Mouse (Mus musculus): ENCODE results near the gene H2afz. TPM values are rescaled to one million over a fixed set of nuclear protein-coding genes. Genes with fewer than 3 reads are reported as not detected.

The H2afz gene
- polyA plus RNA-seq, 1 experiment, result 2,944 TPM

- no peak for TF ChIP-seq GATA1 (IDR thresholded peaks at IDR 0.05; ENCODE audit: low read length)
Observed at GRCm38 (mm10) chr3:137856061-137856460, 8.2 kb upstream of the H2afz start.

GRCm38 (mm10) chr3:137860394-137861170, 3.7 kb upstream of the H2afz start:
- peak; percentile 27 for TF ChIP-seq GATA1 (IDR thresholded peaks at IDR 0.05; ENCODE audit: low read length)

- TF ChIP-seq GATA1 (IDR thresholded peaks at IDR 0.05; ENCODE audit: low read length), result no peak
Observed at GRCm38 (mm10) chr3:137861436-137861835, 2.9 kb upstream of the H2afz start.

GRCm38 (mm10) chr3:137862600-137862999, 1.7 kb upstream of the H2afz start:
- TF ChIP-seq GATA1 (IDR thresholded peaks at IDR 0.05; ENCODE audit: low read length), result no peak

- no peak for TF ChIP-seq GATA1 (IDR thresholded peaks at IDR 0.05; ENCODE audit: low read length)
Observed at GRCm38 (mm10) chr3:137863330-137864123, 760 bp upstream of the H2afz start.

GRCm38 (mm10) chr3:137864988-137865982, 998 bp downstream of the H2afz start:
- TF ChIP-seq GATA1 (IDR thresholded peaks at IDR 0.05; ENCODE audit: low read length), result no peak

GRCm38 (mm10) chr3:137867133-137867436, 2.8 kb downstream of the H2afz start:
- no peak for TF ChIP-seq GATA1 (IDR thresholded peaks at IDR 0.05; ENCODE audit: low read length)

- no peak for TF ChIP-seq GATA1 (IDR thresholded peaks at IDR 0.05; ENCODE audit: low read length)
Observed at GRCm38 (mm10) chr3:137867437-137868093, 3.3 kb downstream of the H2afz start, which contains the start of gene Dnajb14. TSS of gene Dnajb14 (plus strand) at chr3:137867675.

GRCm38 (mm10) chr3:137868094-137868913, 4.0 kb downstream of the H2afz start:
- TF ChIP-seq GATA1 (IDR thresholded peaks at IDR 0.05; ENCODE audit: low read length), result no peak

GRCm38 (mm10) chr3:137869395-137869794, 5.1 kb downstream of the H2afz start:
- no peak for TF ChIP-seq GATA1 (IDR thresholded peaks at IDR 0.05; ENCODE audit: low read length)

GRCm38 (mm10) chr3:137879313-137879712, 15.0 kb downstream of the H2afz start:
- TF ChIP-seq GATA1 (IDR thresholded peaks at IDR 0.05; ENCODE audit: low read length), result no peak

GRCm38 (mm10) chr3:137880109-137880748, 15.9 kb downstream of the H2afz start:
- TF ChIP-seq GATA1 (IDR thresholded peaks at IDR 0.05; ENCODE audit: low read length), result no peak

GRCm38 (mm10) chr3:137881093-137881492, 16.8 kb downstream of the H2afz start:
- TF ChIP-seq GATA1 (IDR thresholded peaks at IDR 0.05; ENCODE audit: low read length), result no peak

GRCm38 (mm10) chr3:137887961-137888360, 23.7 kb downstream of the H2afz start:
- TF ChIP-seq GATA1 (IDR thresholded peaks at IDR 0.05; ENCODE audit: low read length), result no peak
